Mouse (Mus musculus) ES-Bruce4 (cell line): ENCODE measurements at regions not wholly inside any gene's neighbourhood (a gene's known extent, or its start where the extent isn't known, plus 50 kb on each side); places are given as distances from the start of the nearest gene placed in this dataset.

Experiments
- H3K27ac ChIP-seq: 2 replicates; pipeline ENCODE4 v1.5.1; 2012; ENCODE audit warnings: low read length, inconsistent platforms; ENCODE audit not compliant: insufficient read depth
- H3K27me3 ChIP-seq: 2 replicates; pipeline ENCODE4 v1.6.1; 2012; ENCODE audit warnings: mild to moderate bottlenecking, low read length, inconsistent platforms; ENCODE audit not compliant: control insufficient read depth, poor library complexity, insufficient read depth, severe bottlenecking
- H3K36me3 ChIP-seq: 2 replicates; pipeline ENCODE4 v1.6.1; 2012; ENCODE audit warnings: inconsistent platforms, mild to moderate bottlenecking, low read length, moderate library complexity; ENCODE audit not compliant: control insufficient read depth, poor library complexity, insufficient read depth, severe bottlenecking
- H3K4me1 ChIP-seq: one replicate; pipeline ENCODE4 v1.8.1; 2011; ENCODE audit warnings: low read length; ENCODE audit not compliant: control insufficient read depth, insufficient read depth
- H3K4me3 ChIP-seq: 2 replicates; pipeline ENCODE4 v1.5.1; 2011; ENCODE audit warnings: low read depth, mild to moderate bottlenecking, low read length
- H3K9ac ChIP-seq: 2 replicates; pipeline ENCODE4 v1.6.1; 2012; ENCODE audit warnings: low read depth, mild to moderate bottlenecking, inconsistent platforms; ENCODE audit not compliant: poor library complexity, severe bottlenecking
- H3K9me3 ChIP-seq: replicated peaks from 2 replicates; pipeline ENCODE4 v1.6.1; 2012; ENCODE audit warnings: mild to moderate bottlenecking, low read length, inconsistent platforms; ENCODE audit not compliant: control insufficient read depth, poor library complexity, insufficient read depth, severe bottlenecking
- CTCF ChIP-seq: IDR thresholded peaks from one replicate; pipeline ENCODE4 v1.8.1; 2011; ENCODE audit warnings: low read depth, low read length
- EP300 ChIP-seq: IDR thresholded peaks from 2 replicates; pipeline ENCODE4 v1.6.1; 2011; ENCODE audit warnings: low read depth, low read length; ENCODE audit not compliant: insufficient read depth
- POLR2A ChIP-seq: IDR thresholded peaks from one replicate; pipeline ENCODE4 v1.8.1; 2011; ENCODE audit warnings: low read length; ENCODE audit not compliant: insufficient read depth

GRCm38 (mm10) chr12:26542451-26542850, 73.4 kb downstream of the Cmpk2 start:
- no peak overlapping the region for H3K4me3 ChIP-seq
- no peak overlapping the region for H3K9ac ChIP-seq
- no peak overlapping the region for H3K27ac ChIP-seq
- H3K9me3 ChIP-seq: no peaks in the 10 kb centered on the region
- H3K36me3 ChIP-seq: no peaks in the 10 kb centered on the region
- H3K27me3 ChIP-seq: no peaks in the 10 kb centered on the region
- H3K4me1 ChIP-seq: peaks cover 1% of the 10 kb centered on the region
- TF ChIP-seq POLR2A: no peak
- TF ChIP-seq EP300: 0 out of 2 replicates have a peak, but pooled peaks have one; percentile 36

- H3K27me3 ChIP-seq: no peaks in the 10 kb centered on the region
- H3K27ac ChIP-seq: no peak overlapping the region
- no peak overlapping the region for H3K9ac ChIP-seq
- TF ChIP-seq CTCF (no peak), EP300 (no peak)
- no peak overlapping the region for H3K4me3 ChIP-seq
- no peaks in the 10 kb centered on the region for H3K36me3 ChIP-seq
- no peaks in the 10 kb centered on the region for H3K4me1 ChIP-seq
- H3K9me3 ChIP-seq: peaks cover 3% of the 10 kb centered on the region
These were observed 66.4 kb downstream of the Cmpk2 start for GRCm38 (mm10) chr12:26535261-26535890.

- no peaks in the 10 kb centered on the region for H3K4me1 ChIP-seq
- no peaks in the 10 kb centered on the region for H3K36me3 ChIP-seq
- TF ChIP-seq POLR2A (no peak), CTCF (no peak), EP300 (no peak)
- peaks cover 5% of the 10 kb centered on the region for H3K9me3 ChIP-seq
- no peak overlapping the region for H3K9ac ChIP-seq
- no peak overlapping the region for H3K4me3 ChIP-seq
- no peak overlapping the region for H3K27ac ChIP-seq
- H3K27me3 ChIP-seq: no peaks in the 10 kb centered on the region
These were observed 65.5 kb downstream of the Cmpk2 start for GRCm38 (mm10) chr12:26534229-26535105.

GRCm38 (mm10) chr12:26533641-26534151, 64.7 kb downstream of the Cmpk2 start:
- H3K4me3 ChIP-seq: no peak overlapping the region
- no peak overlapping the region for H3K9ac ChIP-seq
- H3K36me3 ChIP-seq: no peaks in the 10 kb centered on the region
- no peaks in the 10 kb centered on the region for H3K4me1 ChIP-seq
- H3K27ac ChIP-seq: no peak overlapping the region
- peaks cover 5% of the 10 kb centered on the region for H3K9me3 ChIP-seq
- TF ChIP-seq POLR2A: no peak
- no peak for TF ChIP-seq CTCF
- no peaks in the 10 kb centered on the region for H3K27me3 ChIP-seq

GRCm38 (mm10) chr12:26532823-26533640, 64.0 kb downstream of the Cmpk2 start:
- no peaks in the 10 kb centered on the region for H3K4me1 ChIP-seq
- H3K27me3 ChIP-seq: no peaks in the 10 kb centered on the region
- H3K4me3 ChIP-seq: no peak overlapping the region
- H3K36me3 ChIP-seq: no peaks in the 10 kb centered on the region
- H3K9ac ChIP-seq: no peak overlapping the region
- H3K27ac ChIP-seq: no peak overlapping the region
- peaks cover 5% of the 10 kb centered on the region for H3K9me3 ChIP-seq
- TF ChIP-seq POLR2A: no peak
- no peak for TF ChIP-seq EP300
- peak; percentile 79 for TF ChIP-seq CTCF
